Mouse (Mus musculus) liver, embryonic 16.5 days (tissue): ENCODE data around the gene Zswim7. TPM values are rescaled to one million over a fixed set of nuclear protein-coding genes. Genes with fewer than 3 reads are reported as not detected.

ENCODE experiments used
- ATAC-seq: fragments of 200-750 bp; cut with Nextera tagmentation; 2 replicates; pipeline ENCODE4 v1.8.0; 2017; ENCODE audit warnings: low read depth, mild to moderate bottlenecking, moderate number of reproducible peaks, moderate library complexity
- H3K27ac ChIP-seq: fragments of 300-500 bp; sonication (generic); 2 replicates; pipeline ENCODE4 v1.5.1; 2014; ENCODE audit warnings: mild to moderate bottlenecking, low read length
- H3K27me3 ChIP-seq: fragments of 300-500 bp; sonication (generic); 2 replicates; pipeline ENCODE4 v1.6.1; 2014; ENCODE audit warnings: low read depth, low read length, mixed read lengths; ENCODE audit not compliant: control insufficient read depth, insufficient read depth
- H3K36me3 ChIP-seq: fragments of 300-500 bp; sonication (generic); 2 replicates; pipeline ENCODE4 v1.6.1; 2014; ENCODE audit warnings: mild to moderate bottlenecking; ENCODE audit not compliant: control insufficient read depth, insufficient read depth
- H3K4me1 ChIP-seq: fragments of 300-500 bp; sonication (generic); 2 replicates; pipeline ENCODE4 v1.6.1; 2014; ENCODE audit warnings: low read depth, low read length, mixed read lengths; ENCODE audit not compliant: control insufficient read depth
- H3K4me2 ChIP-seq: fragments of 300-500 bp; sonication (generic); 2 replicates; pipeline ENCODE4 v1.6.1; 2014; ENCODE audit warnings: low read depth, low read length, mixed read lengths
- H3K4me3 ChIP-seq: fragments of 300-500 bp; sonication (generic); 2 replicates; pipeline ENCODE4 v1.5.1; 2014; ENCODE audit warnings: low read depth, mild to moderate bottlenecking, low read length
- H3K9ac ChIP-seq: fragments of 300-500 bp; sonication (generic); 2 replicates; pipeline ENCODE4 v1.6.1; 2014; ENCODE audit warnings: low read depth, low read length
- H3K9me3 ChIP-seq: fragments of 300-500 bp; sonication (generic); replicated peaks from 2 replicates; pipeline ENCODE4 v1.6.1; 2016; ENCODE audit warnings: low read length; ENCODE audit not compliant: control insufficient read depth
- WGBS: fragments of 180-500 bp; shearing (Covaris S2); extraction: QIAGEN DNeasy Blood & Tissue Kit; methylation state at CpG from one replicate; pipeline ENCODE4 v1.1.7; 2014; ENCODE audit not compliant: insufficient replicate concordance; 5-methylcytosine and 5-hydroxymethylcytosine counted together
- polyA plus RNA-seq: library from polyadenylated mRNA; unstranded; fragments of >200 nt; fragmentation: Nextera tagmentation; extraction: Ambion mirVana; gene quantifications from 2 replicates; pipeline ENCODE4 v1.2.1, GENCODE M21; 2015

Gene Zswim7
- polyA plus RNA-seq, 1 experiment from 2014 or later = 8.2 TPM

DNA sequence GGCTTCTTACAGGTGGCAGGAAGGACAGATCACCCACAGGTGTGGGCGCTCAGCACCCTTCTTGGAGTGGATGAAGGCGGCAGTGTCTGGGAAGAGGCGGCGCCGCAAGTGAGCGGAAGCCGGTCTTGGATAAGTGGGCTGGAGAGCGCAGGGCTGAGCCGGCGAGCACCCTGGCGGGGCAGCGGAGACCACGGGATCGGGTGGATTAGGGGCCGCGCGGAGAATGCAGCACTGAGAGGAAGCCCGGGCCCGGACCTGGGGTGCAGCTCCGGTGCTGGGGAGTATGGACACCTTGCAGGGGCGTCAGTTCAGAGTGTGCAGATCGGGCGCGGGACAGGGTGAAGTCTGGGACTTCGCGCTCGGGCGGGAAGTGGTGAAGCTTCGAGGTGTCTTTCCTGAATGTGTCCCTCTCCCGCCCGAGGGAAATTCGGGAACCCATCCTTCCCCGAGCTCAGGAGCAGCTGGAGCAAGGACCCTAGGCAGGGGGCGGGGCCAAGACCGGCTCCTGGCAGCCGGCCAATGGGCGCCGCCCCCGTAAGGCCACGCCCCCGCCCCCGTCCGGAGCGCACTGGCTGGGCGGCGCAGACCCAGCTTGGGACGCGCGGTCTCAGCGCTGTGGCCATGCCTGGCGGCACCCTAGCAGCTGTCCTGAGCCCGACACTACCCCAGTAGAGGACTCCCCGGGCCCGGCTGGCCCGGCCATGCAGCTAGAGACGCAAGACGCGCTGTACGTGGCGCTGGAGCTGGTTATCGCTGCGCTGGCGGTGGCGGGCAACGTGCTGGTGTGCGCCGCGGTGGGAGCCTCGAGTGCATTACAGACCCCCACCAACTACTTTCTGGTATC lies 32.6 kb downstream of the Zswim7 start, which contains the start of gene Adora2b:
Gene Adora2b (plus strand): TSS at position 584 of the 844 bp plus-strand sequence.
- Histone ChIP-seq H3K27ac (no peak within 1 kb of the TSS), H3K9me3 (no peaks in the 10 kb centered on the region), H3K27me3 (peaks cover 45% of the 10 kb centered on the region), H3K4me3 (peak within 1 kb of the TSS; percentile 61), H3K36me3 (no peaks in the 10 kb centered on the region), H3K4me2 (peak within 1 kb of the TSS; percentile 91), H3K4me1 (peaks cover 7% of the 10 kb centered on the region), H3K9ac (no peak within 1 kb of the TSS)
- WGBS = under 1% methylated on average over 69 of the region's 69 CpGs
- peak; percentile 79 for ATAC-seq

DNA sequence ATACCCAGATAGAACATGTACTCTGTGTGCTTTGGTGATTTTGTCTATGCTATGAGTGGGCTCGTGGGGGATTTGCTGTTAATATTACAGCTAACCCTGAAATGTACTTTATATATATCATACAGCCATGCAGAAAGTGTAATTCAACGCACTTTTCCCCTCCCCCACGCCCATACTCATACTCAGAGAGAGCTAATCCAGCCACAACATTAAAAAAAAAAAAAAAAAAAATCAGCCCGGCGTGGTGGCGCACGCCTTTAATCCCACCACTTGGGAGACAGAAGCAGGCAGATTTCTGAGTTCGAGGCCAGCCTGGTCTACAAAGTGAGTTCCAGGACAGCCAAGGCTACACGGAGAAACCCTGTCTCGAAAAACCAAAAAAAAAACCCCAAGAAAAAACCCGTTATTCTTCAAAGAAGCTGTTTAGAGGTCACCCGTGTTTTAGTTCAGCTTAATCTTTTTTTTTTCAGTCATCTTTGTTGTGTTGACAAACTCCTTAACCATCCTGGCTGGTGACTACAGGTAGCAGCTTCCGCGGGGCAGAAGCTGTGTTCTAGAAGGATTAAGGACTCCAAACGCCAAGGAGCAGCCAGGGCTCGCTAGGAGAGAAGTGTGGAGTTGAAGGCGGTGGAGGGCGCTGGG lies 33.3 kb downstream of the Zswim7 start:
- Histone ChIP-seq H3K9ac (no peak overlapping the region), H3K4me2 (peak overlapping the region; percentile 91), H3K27me3 (peaks cover 45% of the 10 kb centered on the region), H3K36me3 (no peaks in the 10 kb centered on the region), H3K4me1 (peaks cover 7% of the 10 kb centered on the region), H3K27ac (no peak overlapping the region), H3K4me3 (peak overlapping the region; percentile 61), H3K9me3 (no peaks in the 10 kb centered on the region)
- WGBS = 25% methylated on average over 18 of the region's 18 CpGs
- no peak for ATAC-seq

DNA sequence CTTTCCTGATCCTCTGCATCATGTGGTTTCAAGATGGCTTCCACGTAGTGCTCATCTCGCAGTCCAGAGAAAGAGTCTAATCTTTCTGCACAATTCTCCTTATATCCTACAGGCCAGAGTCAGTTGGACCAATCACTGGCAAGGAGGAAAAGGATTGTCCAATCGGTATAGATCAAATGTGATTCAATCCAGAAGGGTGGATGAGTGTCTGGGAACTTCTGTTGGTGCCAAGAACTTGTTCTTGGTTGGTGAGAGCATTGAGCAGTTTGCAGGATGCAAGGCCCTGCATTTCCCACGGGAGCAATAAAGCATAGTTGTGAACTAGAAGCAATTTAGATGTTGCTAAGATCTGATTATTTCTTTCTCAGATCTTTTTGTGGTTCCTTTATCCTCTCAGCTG lies 36.7 kb downstream of the Zswim7 start:
- H3K4me1 ChIP-seq = peaks cover 7% of the 10 kb centered on the region
- no peaks in the 10 kb centered on the region for H3K36me3 ChIP-seq
- H3K27me3 ChIP-seq = peaks cover 22% of the 10 kb centered on the region
- ATAC-seq = no peak
- H3K9me3 ChIP-seq = no peaks in the 10 kb centered on the region
- WGBS = 63% methylated on average over 4 of the region's 4 CpGs
- no peak overlapping the region for H3K27ac ChIP-seq
- no peak overlapping the region for H3K9ac ChIP-seq
- H3K4me3 ChIP-seq = no peak overlapping the region
- no peak overlapping the region for H3K4me2 ChIP-seq

- peaks cover 16% of the 10 kb centered on the region for H3K27me3 ChIP-seq
- H3K4me2 ChIP-seq = no peak overlapping the region
- no peak overlapping the region for H3K4me3 ChIP-seq
- H3K4me1 ChIP-seq = peaks cover 5% of the 10 kb centered on the region
- H3K9ac ChIP-seq = no peak overlapping the region
- no peak for ATAC-seq
- H3K36me3 ChIP-seq = no peaks in the 10 kb centered on the region
- H3K27ac ChIP-seq = no peak overlapping the region
- WGBS = 64% methylated on average over 8 of the region's 8 CpGs
- H3K9me3 ChIP-seq = no peaks in the 10 kb centered on the region
Measured at GRCm38 (mm10) chr11:62243871-62244270, 37.3 kb downstream of the Zswim7 start.

DNA sequence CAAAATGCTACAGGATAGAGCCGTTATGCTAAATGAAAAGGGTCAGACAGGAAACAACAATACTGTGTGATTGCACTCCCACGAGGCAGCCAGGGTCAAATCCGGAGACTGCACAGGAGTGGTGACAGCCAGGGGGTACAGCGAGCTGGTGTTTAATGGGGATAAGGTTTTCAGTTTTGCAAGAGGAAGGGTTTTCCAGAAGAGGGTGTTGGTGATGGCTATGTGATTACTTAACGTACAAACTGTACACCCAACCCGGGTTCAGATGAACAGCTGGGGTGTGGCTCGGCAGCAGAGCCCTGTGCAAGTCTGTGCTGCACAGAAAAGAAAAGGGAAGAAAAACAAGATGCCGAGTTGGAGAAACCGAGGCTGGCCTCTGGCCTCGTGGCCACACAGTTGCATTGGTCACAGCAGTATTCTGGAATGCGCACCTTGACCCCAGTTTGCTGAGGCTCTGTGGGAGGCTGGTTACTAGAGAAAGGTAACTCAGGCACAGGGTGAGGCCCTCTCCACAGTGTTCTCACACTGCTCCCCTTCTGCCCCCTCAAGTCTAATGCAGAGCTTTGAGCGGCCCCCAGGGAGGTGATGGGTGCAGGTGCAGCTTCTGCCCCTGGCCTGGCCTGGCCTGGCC lies 40.4 kb downstream of the Zswim7 start:
- Histone ChIP-seq H3K9me3 (no peaks in the 10 kb centered on the region), H3K27ac (no peak overlapping the region), H3K9ac (no peak overlapping the region), H3K36me3 (no peaks in the 10 kb centered on the region), H3K27me3 (no peaks in the 10 kb centered on the region; the same call in 1 of the 2 replicates), H3K4me2 (no peak overlapping the region), H3K4me1 (no peaks in the 10 kb centered on the region; the same call in none of the 2 replicates), H3K4me3 (no peak overlapping the region)
- no peak for ATAC-seq
- WGBS = 46% methylated on average over 12 of the region's 12 CpGs

- no peak overlapping the region for H3K27ac ChIP-seq
- ATAC-seq = no peak
- H3K4me1 ChIP-seq = peaks cover 2% of the 10 kb centered on the region; the same call in 1 of the 2 replicates
- WGBS = 78% methylated on average over 4 of the region's 4 CpGs
- no peak overlapping the region for H3K9ac ChIP-seq
- no peak overlapping the region for H3K4me2 ChIP-seq
- H3K36me3 ChIP-seq = no peaks in the 10 kb centered on the region; the same call in 1 of the 2 replicates
- no peaks in the 10 kb centered on the region for H3K9me3 ChIP-seq
- H3K27me3 ChIP-seq = no peaks in the 10 kb centered on the region
- no peak overlapping the region for H3K4me3 ChIP-seq
Measured at GRCm38 (mm10) chr11:62224797-62225196, 56.4 kb downstream of the Zswim7 start.

DNA sequence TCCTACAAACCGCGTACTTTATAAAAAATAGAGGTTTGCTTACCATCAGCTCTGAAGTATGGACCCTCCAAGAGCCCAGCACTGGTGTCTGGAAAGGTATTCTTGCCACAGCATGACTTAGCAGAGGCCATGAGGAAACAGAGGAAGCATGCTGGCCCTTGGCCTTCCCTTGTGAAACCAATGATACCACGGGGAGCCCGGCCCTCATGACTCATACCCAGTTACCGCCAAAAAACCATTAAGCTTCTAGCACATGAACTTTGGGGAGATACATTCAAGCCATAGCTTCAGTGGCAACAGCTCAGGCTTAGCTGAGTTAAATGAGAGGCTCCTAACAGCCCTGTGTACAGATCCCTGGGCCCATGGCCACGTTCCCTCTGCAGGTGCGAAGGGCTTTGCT lies 57.2 kb downstream of the Zswim7 start:
- Histone ChIP-seq H3K4me1 (peaks cover 2% of the 10 kb centered on the region; the same call in 1 of the 2 replicates), H3K27ac (no peak overlapping the region), H3K36me3 (no peaks in the 10 kb centered on the region; the same call in 1 of the 2 replicates), H3K4me3 (no peak overlapping the region), H3K27me3 (no peaks in the 10 kb centered on the region), H3K9ac (no peak overlapping the region), H3K9me3 (no peaks in the 10 kb centered on the region), H3K4me2 (no peak overlapping the region)
- 64% methylated on average over 7 of the region's 7 CpGs for WGBS
- peak; percentile 40; the same call in 1 of the 2 replicates for ATAC-seq

DNA sequence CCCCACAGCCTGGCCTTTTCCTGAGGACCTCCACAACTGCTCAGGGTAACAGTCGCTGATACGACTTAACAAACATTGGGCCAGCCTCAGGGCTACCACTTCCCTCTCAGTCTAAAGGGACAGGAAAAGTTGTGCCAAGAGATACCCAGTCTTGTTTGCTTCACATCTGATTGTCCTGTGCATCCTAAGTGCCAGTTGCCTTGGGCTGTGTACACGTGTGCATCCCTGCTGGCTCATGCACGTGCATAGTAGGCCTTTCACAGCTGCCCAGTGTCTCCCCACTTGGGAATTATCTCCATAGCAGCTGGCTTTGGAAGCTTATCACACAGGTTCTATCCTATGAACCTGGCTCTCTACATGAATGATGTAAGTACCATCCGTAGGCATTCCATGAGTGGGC lies 57.8 kb downstream of the Zswim7 start:
- Histone ChIP-seq H3K9me3 (no peaks in the 10 kb centered on the region), H3K27me3 (no peaks in the 10 kb centered on the region), H3K9ac (no peak overlapping the region), H3K4me1 (peaks cover 2% of the 10 kb centered on the region; the same call in 1 of the 2 replicates), H3K27ac (no peak overlapping the region), H3K4me3 (no peak overlapping the region), H3K4me2 (no peak overlapping the region), H3K36me3 (no peaks in the 10 kb centered on the region; the same call in 1 of the 2 replicates)
- 52% methylated on average over 5 of the region's 5 CpGs for WGBS
- no peak for ATAC-seq
